Mouse (Mus musculus) testis, adult 2 months (tissue): ENCODE measurements around the gene Cntnap2. TPM values are rescaled to one million over a fixed set of nuclear protein-coding genes. Genes with fewer than 3 reads are reported as not detected.
A peak's percentile ranks its signal among the peaks of the same experiment; 100 is the strongest.

Experiments used
- H3K27ac ChIP-seq: fragments of 200-500 bp; 2 replicates; pipeline ENCODE4 v1.5.1; 2012; ENCODE audit warnings: low read depth, low read length; ENCODE audit not compliant: control insufficient read depth, insufficient read depth
- H3K27me3 ChIP-seq: fragments of 200-500 bp; 2 replicates; pipeline ENCODE4 v1.6.1; 2012; ENCODE audit warnings: mild to moderate bottlenecking, low read length, moderate library complexity; ENCODE audit not compliant: control insufficient read depth, insufficient read depth
- H3K36me3 ChIP-seq: fragments of 200-500 bp; 2 replicates; pipeline ENCODE4 v1.6.1; 2012; ENCODE audit warnings: mild to moderate bottlenecking, low read length; ENCODE audit not compliant: control insufficient read depth, insufficient read depth
- H3K4me1 ChIP-seq: fragments of 200-500 bp; 2 replicates; pipeline ENCODE4 v1.6.1; 2012; ENCODE audit warnings: low read length; ENCODE audit not compliant: control insufficient read depth, insufficient read depth
- H3K4me3 ChIP-seq: fragments of 200-500 bp; 2 replicates; pipeline ENCODE4 v1.5.1; 2012; ENCODE audit warnings: low read depth, mild to moderate bottlenecking, low read length, moderate library complexity, mixed read lengths; ENCODE audit not compliant: control insufficient read depth
- CTCF ChIP-seq: fragments of 200-500 bp; IDR thresholded peaks from 2 replicates; pipeline ENCODE4 v1.5.1; 2012; ENCODE audit warnings: low read depth, mild to moderate bottlenecking, inconsistent platforms, low read length, moderate library complexity; ENCODE audit not compliant: control insufficient read depth, insufficient read depth, insufficient replicate concordance
- POLR2A ChIP-seq: fragments of 200-500 bp; IDR thresholded peaks from 2 replicates; pipeline ENCODE4 v1.6.1; 2012; ENCODE audit warnings: low read depth, mild to moderate bottlenecking, inconsistent platforms, low read length, moderate library complexity; ENCODE audit not compliant: control insufficient read depth
- polyA plus RNA-seq: library from polyadenylated mRNA; depleted of rRNA; stranded (reverse); fragments of >200 nt; gene quantifications from 2 replicates; pipeline ENCODE4 v1.2.3, GENCODE M21; 2012; rRNA removed

Cntnap2 gene
- 48.5 and 49.6 TPM in 2 replicates for polyA plus RNA-seq

DNA sequence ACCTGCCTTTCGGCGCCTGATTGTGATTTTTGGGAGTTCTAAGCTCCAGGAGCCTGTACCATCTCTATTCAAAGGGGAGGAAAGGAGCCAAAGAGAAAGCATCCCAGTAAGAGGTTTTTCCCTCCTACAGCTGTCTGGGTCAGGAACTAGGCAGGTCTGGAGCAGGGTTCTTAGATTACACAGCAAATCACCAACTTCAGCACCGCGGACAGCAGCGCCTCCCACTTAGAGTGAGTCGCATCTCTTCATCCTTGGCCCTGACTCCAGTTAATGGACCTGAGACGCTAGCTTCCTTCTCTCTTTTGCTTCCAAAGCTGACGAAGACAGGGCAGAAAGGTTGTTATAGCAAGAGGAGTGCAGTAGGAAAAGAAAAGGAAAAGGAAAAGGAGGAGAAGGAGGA is at the start of gene Cntnap2:
Gene Cntnap2 (plus strand): TSS at position 267 of the 400 bp plus-strand sequence.
- peak within 1 kb of the TSS; percentile 44 for H3K4me3 ChIP-seq
- no peak within 1 kb of the TSS for H3K27ac ChIP-seq
- H3K27me3 ChIP-seq: no peaks in the 10 kb centered on the region
- H3K4me1 ChIP-seq: peaks cover 2% of the 10 kb centered on the region
- TF ChIP-seq POLR2A (no peak), CTCF (no peak)
- no peaks in the 10 kb centered on the region for H3K36me3 ChIP-seq

GRCm38 (mm10) chr6:45026011-45026682 is 33.0 kb upstream of the Cntnap2 start:
- Histone ChIP-seq H3K4me3 (no peak overlapping the region), H3K27me3 (no peaks in the 10 kb centered on the region), H3K4me1 (no peaks in the 10 kb centered on the region), H3K27ac (no peak overlapping the region), H3K36me3 (no peaks in the 10 kb centered on the region)
- no peak for TF ChIP-seq POLR2A
- no peak for TF ChIP-seq CTCF

GRCm38 (mm10) chr6:45039454-45039853 is 19.7 kb upstream of the Cntnap2 start:
- no peaks in the 10 kb centered on the region for H3K36me3 ChIP-seq
- no peaks in the 10 kb centered on the region for H3K4me1 ChIP-seq
- TF ChIP-seq CTCF (no peak), POLR2A (no peak)
- H3K27me3 ChIP-seq: no peaks in the 10 kb centered on the region
- H3K4me3 ChIP-seq: no peak overlapping the region
- no peak overlapping the region for H3K27ac ChIP-seq

GRCm38 (mm10) chr6:45059556-45060471 is 657 bp downstream of the Cntnap2 start:
- Histone ChIP-seq H3K4me3 (peak overlapping the region; percentile 44), H3K36me3 (no peaks in the 10 kb centered on the region), H3K27ac (no peak overlapping the region), H3K27me3 (no peaks in the 10 kb centered on the region), H3K4me1 (peaks cover 2% of the 10 kb centered on the region)
- TF ChIP-seq CTCF (no peak), POLR2A (no peak)

- H3K4me3 ChIP-seq: no peak overlapping the region
- H3K4me1 ChIP-seq: peaks cover 2% of the 10 kb centered on the region
- H3K36me3 ChIP-seq: no peaks in the 10 kb centered on the region
- no peaks in the 10 kb centered on the region for H3K27me3 ChIP-seq
- no peak for TF ChIP-seq CTCF
- no peak for TF ChIP-seq POLR2A
- H3K27ac ChIP-seq: no peak overlapping the region
Observed at GRCm38 (mm10) chr6:45062214-45062997, 3.2 kb downstream of the Cntnap2 start.

DNA sequence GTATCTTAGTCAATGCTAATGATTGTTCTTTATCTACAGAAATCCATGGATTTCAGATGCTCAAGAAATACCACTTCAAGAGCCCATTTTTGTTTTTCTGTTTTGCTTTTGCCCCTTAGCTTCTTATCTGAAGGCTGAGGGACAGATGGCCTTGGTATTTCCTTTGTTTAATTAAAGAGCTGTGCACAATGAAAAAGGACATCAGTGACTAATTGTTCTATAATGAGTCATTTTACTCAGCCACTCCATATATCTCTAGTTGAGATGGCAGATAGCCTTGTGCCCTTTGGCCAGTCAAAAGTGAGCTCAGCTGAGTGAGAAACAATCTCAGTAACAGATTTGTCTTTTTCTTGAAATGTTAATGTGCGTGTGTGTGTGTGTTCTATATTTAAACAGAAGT is 29.1 kb downstream of the Cntnap2 start:
- Histone ChIP-seq H3K36me3 (no peaks in the 10 kb centered on the region), H3K4me1 (no peaks in the 10 kb centered on the region), H3K4me3 (no peak overlapping the region), H3K27me3 (no peaks in the 10 kb centered on the region), H3K27ac (no peak overlapping the region)
- no peak for TF ChIP-seq CTCF
- TF ChIP-seq POLR2A: no peak

- no peaks in the 10 kb centered on the region for H3K27me3 ChIP-seq
- no peak overlapping the region for H3K27ac ChIP-seq
- H3K4me1 ChIP-seq: no peaks in the 10 kb centered on the region
- no peak overlapping the region for H3K4me3 ChIP-seq
- no peaks in the 10 kb centered on the region for H3K36me3 ChIP-seq
- no peak for TF ChIP-seq CTCF
- TF ChIP-seq POLR2A: no peak
Observed at GRCm38 (mm10) chr6:45113613-45114012, 54.5 kb downstream of the Cntnap2 start.
